Mouse (Mus musculus) small intestine, adult 2 months (tissue): Measurements from ENCODE around the gene Samd4b. TPM values are rescaled to one million over a fixed set of nuclear protein-coding genes. Genes with fewer than 3 reads are reported as not detected.

Experiments used
- H3K27ac ChIP-seq: fragments of 200-500 bp; 2 replicates; pipeline ENCODE4 v1.5.1; 2012; ENCODE audit warnings: low read depth, low read length, control low read depth, inconsistent platforms; ENCODE audit not compliant: insufficient read depth
- H3K27me3 ChIP-seq: fragments of 200-500 bp; 2 replicates; pipeline ENCODE4 v1.6.1; 2012; ENCODE audit warnings: mild to moderate bottlenecking, moderate library complexity, low read length, inconsistent platforms; ENCODE audit not compliant: control insufficient read depth, insufficient read depth
- H3K36me3 ChIP-seq: fragments of 200-500 bp; 2 replicates; pipeline ENCODE4 v1.6.1; 2012; ENCODE audit warnings: mild to moderate bottlenecking, low read length, control low read depth, inconsistent platforms; ENCODE audit not compliant: control insufficient read depth, insufficient read depth
- H3K4me1 ChIP-seq: fragments of 200-500 bp; 2 replicates; pipeline ENCODE4 v1.6.1; 2012; ENCODE audit warnings: low read length, inconsistent platforms, mixed read lengths; ENCODE audit not compliant: control insufficient read depth, insufficient read depth, insufficient read length
- H3K4me3 ChIP-seq: fragments of 200-500 bp; 2 replicates; pipeline ENCODE4 v1.5.1; 2012; ENCODE audit warnings: low read depth, mild to moderate bottlenecking, control low read depth, inconsistent platforms, low read length, moderate library complexity
- CTCF ChIP-seq: fragments of 200-500 bp; IDR thresholded peaks from 2 replicates; pipeline ENCODE4 v1.5.1; 2012; ENCODE audit warnings: low read depth, mild to moderate bottlenecking, control low read depth, inconsistent platforms, low read length, moderate library complexity, mixed read lengths; ENCODE audit not compliant: insufficient replicate concordance, insufficient read length; ENCODE audit errors: extremely low read depth
- POLR2A ChIP-seq: fragments of 200-500 bp; IDR thresholded peaks from 2 replicates; pipeline ENCODE4 v1.6.1; 2012; ENCODE audit warnings: low read depth, mild to moderate bottlenecking, control low read depth, inconsistent platforms, low read length, moderate library complexity
- WGBS: fragments of 180-500 bp; shearing (Covaris S2); methylation state at CpG from one replicate; pipeline ENCODE4 v1.1.7; 2018; 5-methylcytosine and 5-hydroxymethylcytosine counted together
- polyA plus RNA-seq: library from polyadenylated mRNA; depleted of rRNA; stranded (reverse); fragments of >200 nt; gene quantifications from 2 replicates; pipeline ENCODE4 v1.2.3, GENCODE M21; 2012

Gene Samd4b
- polyA plus RNA-seq, 1 experiment: 82.0 TPM

DNA sequence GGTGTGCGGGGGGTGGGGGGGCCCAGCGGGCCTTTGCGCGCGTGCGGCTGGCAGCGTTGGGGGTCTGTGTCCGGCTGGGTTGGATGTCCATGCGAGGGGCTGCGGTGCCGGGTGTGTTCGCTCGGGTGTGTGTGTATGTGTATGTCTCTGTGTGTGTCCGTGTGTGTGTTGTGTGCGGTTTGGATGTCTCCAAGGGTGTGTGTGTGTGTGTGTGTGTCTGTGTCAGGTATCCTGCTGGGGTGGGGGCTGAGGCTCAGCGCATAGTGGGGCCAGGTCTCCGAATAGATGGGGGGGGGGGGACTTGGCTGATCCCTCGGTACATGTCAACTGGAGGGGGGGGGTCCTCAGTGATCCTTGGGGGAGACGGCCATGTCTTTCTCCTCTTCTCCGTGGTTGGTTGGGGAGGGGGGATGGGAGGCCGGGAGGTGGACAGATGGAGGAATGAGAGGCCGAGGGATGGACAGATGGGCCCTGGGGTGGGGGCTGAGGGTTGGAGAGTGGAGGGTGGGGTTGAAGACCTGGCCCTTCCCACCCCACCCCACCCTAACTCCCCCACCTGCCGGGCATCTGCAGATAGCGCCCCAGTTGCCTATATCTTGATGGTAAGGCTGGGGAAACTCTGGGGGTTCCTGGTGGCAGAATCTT, 145.5 kb downstream of the Samd4b start:
- peaks cover 2% of the 10 kb centered on the region; the same call in 1 of the 2 replicates for H3K4me1 ChIP-seq

DNA sequence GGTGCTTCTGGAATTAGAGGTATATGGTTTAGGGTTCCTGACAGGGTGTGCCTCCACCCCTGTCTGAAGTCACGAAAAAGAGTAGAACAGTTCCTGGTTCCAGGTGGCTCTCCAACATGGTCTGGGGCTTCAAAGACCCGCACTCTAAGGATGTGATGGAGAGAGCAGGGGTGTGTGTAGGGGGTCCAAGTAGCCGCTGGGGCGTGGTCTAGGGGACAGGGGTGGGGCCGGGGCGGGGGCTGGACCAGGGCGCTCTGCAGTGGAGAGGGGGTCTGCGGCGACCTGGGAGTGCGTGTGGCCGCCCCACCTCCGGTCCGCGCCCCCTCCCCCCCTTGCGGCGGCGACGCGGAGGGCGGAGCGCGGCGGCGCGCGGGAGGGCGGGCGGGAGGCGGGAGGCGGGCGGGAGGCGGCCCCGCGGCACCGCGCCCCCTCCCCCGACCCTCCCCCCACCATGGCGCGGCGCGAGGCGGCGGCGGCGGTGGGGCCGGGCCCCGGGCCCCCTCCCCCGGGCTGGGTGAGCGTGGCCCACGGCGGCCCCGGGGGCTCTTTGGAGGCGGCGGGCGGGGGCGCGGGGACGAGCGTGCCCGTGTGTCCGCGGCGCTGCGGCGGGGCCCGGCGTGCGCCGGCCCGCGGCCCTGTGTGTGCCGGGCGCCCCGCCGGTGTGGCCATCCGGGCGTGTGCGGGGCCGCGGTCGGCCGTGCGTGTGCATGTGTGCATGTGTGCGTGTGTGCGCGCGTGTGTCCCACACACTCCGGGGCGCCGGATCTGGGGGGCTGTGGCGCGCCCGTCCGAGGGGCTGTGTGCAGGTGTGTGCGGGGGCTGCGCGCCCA, 146.2 kb downstream of the Samd4b start, which contains the start of gene Lrfn1:
Lrfn1 (plus strand) TSS at position 450 of the 830 bp plus-strand sequence.
- Histone ChIP-seq H3K27ac (no peak within 1 kb of the TSS), H3K36me3 (no peaks in the 10 kb centered on the region), H3K4me1 (peaks cover 2% of the 10 kb centered on the region; the same call in 1 of the 2 replicates), H3K27me3 (peaks cover 10% of the 10 kb centered on the region; the same call in 1 of the 2 replicates), H3K4me3 (peak within 1 kb of the TSS; percentile 67)
- no peak for TF ChIP-seq CTCF
- no peak for TF ChIP-seq POLR2A
- WGBS: 1% methylated on average over 52 of the region's 97 CpGs

More for the DNA sequence above, 145.5 kb downstream of the Samd4b start:
- 7% methylated on average over 24 of the region's 24 CpGs for WGBS
- Histone ChIP-seq H3K27me3 (peaks cover 10% of the 10 kb centered on the region; the same call in 1 of the 2 replicates), H3K4me3 (peak overlapping the region; percentile 67), H3K36me3 (no peaks in the 10 kb centered on the region), H3K27ac (no peak overlapping the region)
- TF ChIP-seq CTCF: no peak
- no peak for TF ChIP-seq POLR2A

DNA sequence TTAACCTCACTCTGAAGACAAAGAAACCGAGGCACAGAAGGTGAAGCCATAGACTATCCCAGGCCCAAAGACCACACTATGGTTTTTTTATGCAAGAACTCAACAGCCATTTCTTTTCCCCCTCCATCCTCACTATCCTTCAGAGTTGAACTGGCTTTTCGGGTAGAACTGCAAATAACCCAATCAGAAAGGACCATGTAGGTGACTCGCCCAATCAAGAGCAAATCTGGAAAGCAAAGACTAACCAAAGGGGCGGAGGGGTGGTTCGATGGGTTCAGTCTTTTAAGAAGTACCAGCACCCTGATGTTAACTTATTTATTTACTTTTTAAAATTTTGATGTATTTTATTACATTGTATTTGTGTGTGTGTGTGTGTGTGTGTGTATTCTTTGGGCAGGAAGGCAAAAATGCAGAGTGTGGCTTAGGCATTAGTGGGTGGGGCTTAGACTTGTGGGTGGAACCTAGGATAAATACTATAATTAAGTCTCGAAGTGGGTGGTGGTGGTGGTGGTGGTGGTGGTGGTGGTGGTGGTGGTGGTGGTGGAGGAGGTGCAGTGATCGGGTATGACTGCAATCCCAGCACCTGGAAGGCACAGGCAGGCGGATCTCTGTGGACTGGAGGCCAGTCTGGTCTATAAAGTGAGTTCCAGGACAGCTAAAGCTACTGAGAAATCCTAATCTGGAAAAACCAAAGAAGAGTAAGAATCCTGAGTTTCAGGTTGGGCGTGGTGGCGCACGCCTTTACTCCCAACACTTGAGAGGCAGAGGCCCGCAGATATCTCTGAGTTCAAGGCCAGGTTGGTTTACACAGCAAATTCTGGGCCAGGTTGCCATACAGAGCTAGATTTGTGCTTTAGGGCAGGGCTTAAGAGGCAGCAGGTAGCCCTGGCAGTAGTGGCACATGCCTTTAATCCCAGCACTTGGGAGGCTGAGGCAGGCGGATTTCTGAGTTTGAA, 149.8 kb downstream of the Samd4b start:
- no peak overlapping the region for H3K4me3 ChIP-seq
- WGBS: 63% methylated on average over 13 of the region's 13 CpGs

DNA sequence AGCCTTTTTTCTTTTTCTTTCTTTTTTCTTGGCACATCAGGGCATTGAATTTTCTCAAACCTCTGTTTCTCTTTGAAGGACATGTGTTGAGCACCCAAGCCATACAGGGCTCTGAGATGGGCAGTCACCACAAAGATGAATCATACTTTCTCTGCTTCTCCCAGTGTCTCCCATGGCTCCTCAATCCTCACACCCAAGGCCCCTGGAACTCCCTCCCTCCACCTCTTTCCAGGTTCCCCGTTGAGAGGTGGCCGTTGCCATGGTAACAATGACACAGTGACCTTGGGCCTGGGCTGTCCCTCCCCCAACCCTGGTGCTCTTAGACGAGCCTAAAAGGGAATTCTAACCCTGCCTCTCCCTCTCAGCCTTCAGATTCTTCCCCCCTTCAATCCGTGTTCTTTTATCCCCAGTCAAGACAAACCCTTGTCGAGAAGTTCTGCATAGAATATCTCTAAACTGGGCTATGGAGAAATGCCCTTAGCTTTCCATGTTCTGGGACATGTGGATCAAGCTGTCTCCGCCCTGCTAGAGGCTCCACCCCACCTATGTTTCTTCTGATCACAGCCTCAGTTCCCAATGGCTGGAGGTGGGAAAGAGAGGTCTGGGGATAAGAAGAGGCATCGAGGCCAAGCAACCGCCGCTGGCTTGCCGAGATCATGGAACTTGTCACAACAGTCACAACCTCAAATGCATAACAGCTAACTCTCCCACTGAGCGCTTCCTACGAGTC, 150.7 kb downstream of the Samd4b start:
- Histone ChIP-seq H3K27ac (no peak overlapping the region), H3K4me1 (peaks cover under 1% of the 10 kb centered on the region; the same call in 1 of the 2 replicates), H3K36me3 (no peaks in the 10 kb centered on the region), H3K4me3 (no peak overlapping the region), H3K27me3 (peaks cover 6% of the 10 kb centered on the region; the same call in 1 of the 2 replicates)
- WGBS: 45% methylated on average over 12 of the region's 12 CpGs
- TF ChIP-seq POLR2A (no peak), CTCF (no peak)

More for the DNA sequence above, 149.8 kb downstream of the Samd4b start:
- TF ChIP-seq POLR2A (no peak), CTCF (no peak)
- no peak overlapping the region for H3K27ac ChIP-seq
- peaks cover 2% of the 10 kb centered on the region; the same call in 1 of the 2 replicates for H3K4me1 ChIP-seq
- H3K36me3 ChIP-seq: no peaks in the 10 kb centered on the region
- H3K27me3 ChIP-seq: peaks cover 10% of the 10 kb centered on the region; the same call in 1 of the 2 replicates

DNA sequence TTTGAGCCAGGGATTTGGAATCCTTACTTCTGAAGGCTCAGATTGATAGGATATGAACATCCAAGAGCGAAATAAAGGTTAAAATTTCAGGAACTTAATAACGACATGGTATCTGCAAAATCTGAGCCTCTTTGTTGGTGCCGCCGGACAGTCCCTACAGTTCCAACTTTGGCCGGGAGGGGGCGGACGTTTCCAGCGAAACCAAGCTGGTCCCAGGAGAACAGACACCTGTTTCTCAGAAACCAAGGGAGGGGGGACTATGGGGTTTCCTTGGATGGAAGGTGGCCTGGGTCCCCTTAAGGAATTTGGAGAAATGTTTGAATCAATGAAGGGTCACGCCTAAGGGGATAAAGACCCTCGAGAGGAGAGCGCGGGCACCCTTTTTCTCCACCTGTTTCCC, 151.5 kb downstream of the Samd4b start:
- Histone ChIP-seq H3K4me1 (no peaks in the 10 kb centered on the region), H3K27me3 (no peaks in the 10 kb centered on the region), H3K36me3 (no peaks in the 10 kb centered on the region), H3K4me3 (no peak overlapping the region), H3K27ac (no peak overlapping the region)
- 9% methylated on average over 12 of the region's 12 CpGs for WGBS
- TF ChIP-seq POLR2A: no peak
- peak; percentile 78 for TF ChIP-seq CTCF
